Mouse (Mus musculus) mouse embryonic stem cell (cell line): ENCODE measurements around the gene Telo2.

ENCODE experiments used
- in situ Hi-C, 2 experiments: fragments of 300-500 bp; cut with MboI; formaldehyde crosslinking; loops; 1 replicate in 1 of 2; 3 replicates in 1 of 2; pipeline ENCODE4 v1.14.3; 2019 to 2020; ENCODE audit warnings: low sequenced_read_pairs in 2 of 2, low pct_unique_long_range_greater_than_20kb in 1 of 2, mixed read lengths in 1 of 2; ENCODE audit not compliant: unreplicated experiment in 1 of 2

Telo2 gene

GRCm38 (mm10) chr17:25110590-25110989, 5.2 kb downstream of the Telo2 start:
- in situ Hi-C loops = no loop called here

GRCm38 (mm10) chr17:25109578-25109977, 6.2 kb downstream of the Telo2 start:
- in situ Hi-C loops = no loop called here

DNA sequence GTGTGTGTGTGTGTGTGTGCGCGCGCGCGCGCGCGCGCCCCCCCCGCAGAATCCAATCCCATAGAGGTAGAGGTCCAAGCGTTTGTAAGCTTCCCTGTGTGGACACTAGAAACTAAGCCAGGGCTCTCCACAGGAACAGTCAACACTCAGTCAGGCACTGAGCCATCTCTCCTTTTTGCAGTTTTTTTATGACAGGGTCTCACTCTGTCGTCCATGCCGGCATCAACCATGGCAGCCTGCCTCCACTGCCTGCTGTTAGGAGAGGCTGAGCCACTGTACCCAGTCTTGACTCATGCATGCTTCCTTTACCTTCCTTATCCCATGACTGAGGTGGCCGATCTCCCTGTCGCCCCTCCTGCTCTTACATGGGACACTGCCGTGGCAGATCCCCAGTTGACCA, 8.0 kb downstream of the Telo2 start:
- in situ Hi-C loops = no loop called here

- in situ Hi-C loops = no loop called here
Measured at GRCm38 (mm10) chr17:25101338-25101737, 14.4 kb downstream of the Telo2 start.

- in situ Hi-C loops = no loop called here
Measured at GRCm38 (mm10) chr17:25100052-25100451, 15.7 kb downstream of the Telo2 start.

- in situ Hi-C loops = no loop called here
Measured at GRCm38 (mm10) chr17:25096221-25096620, 19.5 kb downstream of the Telo2 start.

DNA sequence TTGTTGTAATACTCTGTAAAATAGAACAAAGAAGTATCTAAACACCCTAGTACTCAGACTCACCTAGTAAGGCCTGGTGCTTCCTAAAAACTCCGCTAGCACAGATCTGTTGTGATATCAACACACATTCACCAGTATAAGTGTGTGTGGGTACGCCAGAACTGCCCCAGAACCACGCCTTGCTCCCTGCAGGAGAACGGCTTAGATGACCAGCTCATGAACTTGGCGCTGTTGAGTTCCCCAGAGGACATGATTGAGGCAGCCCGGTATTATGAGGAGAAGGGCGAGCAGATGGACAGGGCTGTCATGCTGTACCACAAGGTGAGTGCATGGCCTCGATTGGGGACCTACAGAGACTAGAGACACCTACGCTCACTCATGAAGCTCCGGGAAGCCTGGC, 25.3 kb downstream of the Telo2 start:
- in situ Hi-C loops = no loop called here

DNA sequence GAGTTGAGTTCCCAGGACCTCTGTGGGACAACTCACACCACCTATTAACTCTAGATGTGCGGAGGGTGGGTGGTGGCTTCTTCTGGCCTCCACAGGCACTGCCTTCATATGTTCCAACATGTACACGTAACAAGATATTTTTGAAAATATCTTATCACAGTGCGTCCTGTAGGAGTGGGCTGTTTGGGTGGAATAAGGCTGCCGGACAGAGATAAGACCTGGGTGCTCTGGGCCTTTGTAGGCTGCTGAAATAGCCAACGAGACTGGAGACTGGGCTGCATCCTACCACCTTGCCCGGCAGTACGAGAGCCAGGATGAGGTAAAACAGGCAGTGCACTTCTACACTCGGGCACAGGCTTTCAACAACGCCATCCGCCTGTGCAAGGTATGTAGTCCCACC, 26.6 kb downstream of the Telo2 start:
- in situ Hi-C loops = no loop called here

DNA sequence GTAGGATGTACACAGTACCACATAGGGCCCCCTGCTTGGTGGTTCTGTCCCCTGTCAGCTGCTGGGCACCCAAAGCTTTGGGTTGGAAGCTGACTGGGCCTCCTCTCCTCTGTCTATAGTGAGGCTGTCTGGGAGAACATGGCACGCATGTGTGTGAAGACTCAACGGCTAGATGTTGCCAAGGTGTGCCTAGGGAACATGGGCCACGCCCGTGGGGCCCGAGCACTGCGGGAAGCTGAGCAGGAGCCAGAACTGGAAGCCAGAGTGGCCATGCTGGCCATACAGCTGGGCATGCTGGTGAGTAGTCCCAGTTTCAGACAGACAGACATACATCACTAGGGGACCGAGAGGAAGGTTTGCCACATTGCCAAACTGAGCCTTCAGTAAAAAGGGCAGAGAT, 29.0 kb downstream of the Telo2 start:
- in situ Hi-C loops = no loop called here

- in situ Hi-C loops = no loop called here
Measured at GRCm38 (mm10) chr17:25084835-25085385, 30.9 kb downstream of the Telo2 start.

DNA sequence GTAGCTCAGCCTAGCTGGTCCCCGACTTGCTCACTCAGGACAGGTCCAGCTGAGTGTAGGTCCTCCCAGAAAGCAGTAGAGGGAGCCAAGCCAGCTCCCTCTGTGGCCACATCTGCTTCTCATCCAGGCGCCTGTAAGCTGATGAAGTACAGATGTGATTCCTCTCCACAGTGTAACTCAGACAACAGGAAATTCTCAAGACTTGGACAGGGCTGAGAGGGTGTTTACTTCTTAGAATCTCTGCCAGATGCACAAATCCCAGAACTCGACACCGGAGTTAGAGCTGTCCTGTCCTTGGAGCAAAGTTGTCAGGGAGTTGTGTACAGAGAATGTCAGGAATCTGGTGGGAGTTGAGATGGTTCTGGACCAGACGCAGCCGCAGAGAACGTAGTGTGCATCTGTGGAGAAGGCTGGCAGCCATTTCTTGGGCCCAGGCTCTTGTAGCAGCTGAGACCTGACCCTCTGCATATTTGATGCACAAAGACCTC, 32.3 kb downstream of the Telo2 start, which contains the start of gene Tmem204:
TSS of gene Tmem204 (minus strand) at position 148 of the 488 bp plus-strand sequence.
- in situ Hi-C loops = no loop called here

DNA sequence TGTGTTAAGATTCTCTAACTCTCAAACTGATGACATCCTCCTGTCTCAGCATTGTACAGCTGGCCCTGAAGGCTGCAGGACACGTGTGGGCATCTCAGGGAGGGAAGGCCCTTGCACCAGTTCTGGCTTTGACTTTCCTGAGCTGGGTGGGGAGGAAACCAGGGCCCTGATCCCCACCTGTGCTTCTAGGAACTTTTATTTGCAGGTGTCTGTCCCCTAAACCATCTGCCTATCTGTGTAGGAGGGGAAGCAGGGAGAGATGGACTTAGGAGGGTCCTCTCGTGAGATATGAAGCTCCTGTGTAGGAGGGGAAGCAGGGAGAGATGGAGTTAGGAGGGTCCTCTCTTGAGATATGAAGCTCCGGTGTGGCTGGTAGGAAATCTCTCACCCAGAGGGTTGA, 32.9 kb downstream of the Telo2 start:
- in situ Hi-C loops = no loop called here

- in situ Hi-C loops = no loop called here
Measured at GRCm38 (mm10) chr17:25082081-25082847, 33.5 kb downstream of the Telo2 start.

GRCm38 (mm10) chr17:25080960-25081381, 34.8 kb downstream of the Telo2 start:
- in situ Hi-C loops = no loop called here

DNA sequence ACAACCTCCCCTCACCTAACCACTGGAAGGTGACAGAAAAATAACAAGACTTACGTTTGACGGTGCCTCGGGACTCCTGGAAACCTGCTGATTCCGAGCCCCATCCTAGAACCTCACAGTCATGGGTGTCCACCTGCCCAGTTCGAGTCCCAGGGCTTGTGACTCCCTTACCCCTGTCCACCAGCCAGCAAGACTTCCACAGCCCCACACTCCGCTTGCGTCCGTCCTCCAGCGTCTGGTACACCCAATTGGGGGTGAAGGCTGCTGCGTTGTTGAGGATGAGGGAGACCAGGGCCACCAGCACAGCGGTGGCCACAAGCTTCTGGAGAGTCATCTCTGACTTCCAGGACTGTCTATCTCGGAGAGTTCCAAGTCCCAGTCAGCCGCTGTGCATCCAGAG, 35.6 kb downstream of the Telo2 start:
- in situ Hi-C loops = no loop called here

DNA sequence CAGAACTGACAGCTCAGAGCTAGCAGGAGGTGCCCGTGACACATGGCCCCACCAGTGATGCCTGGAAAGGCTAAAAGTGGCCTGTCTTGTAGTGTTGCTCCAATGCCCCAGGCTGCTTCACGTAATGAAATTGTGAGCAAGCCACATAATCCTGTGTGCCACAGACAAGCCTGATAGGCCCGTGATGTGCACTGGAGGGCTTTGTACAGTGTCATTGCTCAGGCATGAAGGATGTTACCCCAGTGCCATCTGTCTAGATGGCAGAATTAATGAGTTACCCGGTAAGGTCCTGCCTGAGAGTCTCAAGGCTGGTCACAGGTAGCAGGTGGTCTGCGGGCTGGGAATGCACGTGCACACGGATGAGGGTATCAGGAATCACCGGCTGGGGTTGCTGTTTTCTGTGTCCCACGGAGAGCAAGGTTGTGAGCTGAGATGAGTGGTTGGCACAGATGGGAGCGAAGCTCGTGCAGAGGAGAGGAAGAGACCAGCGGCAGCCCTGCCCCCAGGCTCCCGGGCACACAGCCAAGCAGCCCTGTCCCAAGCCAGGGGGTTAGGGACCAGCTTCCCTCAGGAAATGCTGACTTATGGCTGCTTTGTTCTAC, 37.9 kb downstream of the Telo2 start:
- in situ Hi-C loops = no loop called here

DNA sequence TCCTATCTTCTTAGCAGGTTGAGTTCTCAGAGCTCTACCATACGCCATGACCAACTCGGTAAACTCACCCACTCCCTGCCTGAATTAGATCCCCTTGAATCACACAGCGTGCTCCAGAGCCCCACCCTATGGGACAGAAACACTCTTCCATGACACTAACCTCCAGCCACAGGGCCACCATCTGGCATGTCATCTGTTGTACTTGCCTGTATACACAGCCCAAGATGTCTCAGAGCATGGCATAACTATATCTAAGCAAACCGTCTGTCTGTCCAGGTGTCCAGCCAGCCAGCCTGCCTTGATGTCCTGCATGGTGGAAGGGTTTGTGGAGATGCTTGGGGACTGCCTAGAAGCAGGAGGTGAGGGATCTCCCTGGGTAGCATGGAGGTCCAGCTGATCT, 38.9 kb downstream of the Telo2 start:
- in situ Hi-C loops = no loop called here

- in situ Hi-C loops = no loop called here
Measured at GRCm38 (mm10) chr17:25068690-25069089, 47.1 kb downstream of the Telo2 start.

- in situ Hi-C loops = no loop called here
Measured at GRCm38 (mm10) chr17:25067442-25067851, 48.3 kb downstream of the Telo2 start.

GRCm38 (mm10) chr17:25066595-25066994, 49.2 kb downstream of the Telo2 start:
- in situ Hi-C loops = no loop called here
